Mouse (Mus musculus): ENCODE results near the gene Sbf2. TPM values are rescaled to one million over a fixed set of nuclear protein-coding genes. Genes with fewer than 3 reads are reported as not detected.

The Sbf2 gene
- total and polyA plus RNA-seq, 2 experiments = 7.2 to 19.6 TPM

GRCm38 (mm10) chr7:110347250-110347649 is 267.5 kb downstream of the Sbf2 start:
- TF ChIP-seq POLR2A (IDR thresholded peaks at IDR 0.05; ENCODE audit: extremely low read depth, insufficient read depth, low read length) = no peak
- no peak for TF ChIP-seq CTCF (IDR thresholded peaks at IDR 0.05; ENCODE audit: low read depth, low read length)
- no peak overlapping the region for H3K9ac ChIP-seq (ENCODE audit: low read depth, low read length)
- no peak for DNase-seq (ENCODE audit: extremely low read depth, low read depth, low spot score)
- H3K27me3 ChIP-seq (ENCODE audit: control insufficient read depth, insufficient read depth, low read length) = no peaks in the 10 kb centered on the region
- no peaks in the 10 kb centered on the region for H3K79me2 ChIP-seq (ENCODE audit: control insufficient read depth, insufficient read depth, low read length)
- H3K36me3 ChIP-seq (ENCODE audit: control insufficient read depth, insufficient read depth, low read length) = peaks cover 10% of the 10 kb centered on the region; the same call in 1 of the 2 replicates
- no peak overlapping the region for H3K4me3 ChIP-seq (ENCODE audit: insufficient read depth, low read depth, low read length)
- H3K27ac ChIP-seq (replicated peaks; ENCODE audit: insufficient read depth, low read depth, low read length) = no peak overlapping the region
- no peaks in the 10 kb centered on the region for H3K4me1 ChIP-seq (ENCODE audit: control insufficient read depth, insufficient read depth, low read length)
- 95% methylated on average over 1 of the region's 1 CpGs for WGBS

DNA sequence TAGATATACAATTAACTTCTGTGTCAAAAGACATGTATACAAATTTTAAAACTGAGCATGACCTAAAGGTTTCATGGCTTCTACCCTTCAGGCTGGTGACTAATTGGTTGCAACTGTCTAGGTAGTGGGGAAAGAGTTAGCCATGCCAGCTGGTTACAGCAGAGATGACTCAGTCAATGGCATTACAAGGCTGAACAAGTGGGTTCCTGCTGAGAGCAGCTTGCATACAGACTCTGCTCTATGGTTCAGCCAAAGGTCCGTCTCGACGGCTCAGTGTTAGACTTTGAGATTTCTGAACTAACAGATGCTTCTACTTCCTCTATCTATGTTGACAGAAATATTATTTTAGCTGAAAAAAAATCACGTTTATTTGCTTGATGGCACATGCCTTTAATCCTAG is 277.1 kb downstream of the Sbf2 start:
- 86% methylated on average over 4 of the region's 4 CpGs for WGBS
- Histone ChIP-seq H3K4me3 (ENCODE audit: insufficient read depth, low read depth, low read length) (no peak overlapping the region), H3K4me1 (ENCODE audit: control insufficient read depth, insufficient read depth, low read length) (no peaks in the 10 kb centered on the region), H3K27me3 (ENCODE audit: control insufficient read depth, insufficient read depth, low read length) (no peaks in the 10 kb centered on the region), H3K27ac (replicated peaks; ENCODE audit: insufficient read depth, low read depth, low read length) (no peak overlapping the region), H3K36me3 (ENCODE audit: control insufficient read depth, insufficient read depth, low read length) (peaks cover 16% of the 10 kb centered on the region), H3K9ac (ENCODE audit: low read depth, low read length) (no peak overlapping the region), H3K79me2 (ENCODE audit: control insufficient read depth, insufficient read depth, low read length) (no peaks in the 10 kb centered on the region)
- no peak for DNase-seq (ENCODE audit: extremely low read depth, low read depth, low spot score)
- TF ChIP-seq POLR2A (IDR thresholded peaks at IDR 0.05; ENCODE audit: extremely low read depth, insufficient read depth, low read length) (no peak), CTCF (IDR thresholded peaks at IDR 0.05; ENCODE audit: low read depth, low read length) (no peak)

DNA sequence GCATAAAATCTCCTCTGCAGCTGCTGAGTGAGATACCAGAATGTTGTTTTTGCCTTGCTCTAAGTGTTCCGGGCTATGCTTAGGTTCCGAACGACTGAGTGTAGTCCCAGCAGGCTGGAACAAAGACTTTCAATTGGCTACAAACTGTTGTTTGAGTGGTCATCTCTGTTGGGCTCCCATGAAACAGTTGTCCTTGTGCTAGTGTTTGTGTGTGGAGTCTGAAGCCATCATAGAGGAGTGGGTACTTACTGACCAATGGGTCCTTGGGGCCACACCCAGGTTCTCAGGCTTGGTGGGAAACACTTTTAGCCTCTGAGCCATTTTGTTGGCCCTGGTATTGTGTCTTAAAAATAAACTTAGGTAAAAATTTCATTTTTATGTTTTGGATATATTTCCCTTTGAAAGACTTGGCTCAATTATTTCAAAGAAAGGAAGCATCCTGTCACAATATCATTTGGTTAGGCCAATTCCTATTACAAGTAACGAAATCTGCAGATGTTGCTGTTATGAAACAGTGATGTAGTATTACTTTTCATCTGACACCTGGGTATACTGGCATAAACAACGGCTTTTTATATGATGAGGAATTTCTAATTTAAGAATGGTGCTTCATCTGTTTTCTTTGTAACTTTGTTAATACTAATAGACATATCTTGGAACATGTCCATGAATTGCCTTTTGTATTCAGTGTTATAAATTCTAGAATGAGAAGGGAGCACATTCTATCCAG is 289.2 kb downstream of the Sbf2 start:
- WGBS = 93% methylated on average over 5 of the region's 5 CpGs
- DNase-seq (ENCODE audit: extremely low read depth, low read depth, low spot score) = no peak
- Histone ChIP-seq H3K9ac (ENCODE audit: low read depth, low read length) (no peak overlapping the region), H3K36me3 (ENCODE audit: control insufficient read depth, insufficient read depth, low read length) (peaks cover 35% of the 10 kb centered on the region), H3K27me3 (ENCODE audit: control insufficient read depth, insufficient read depth, low read length) (no peaks in the 10 kb centered on the region), H3K79me2 (ENCODE audit: control insufficient read depth, insufficient read depth, low read length) (no peaks in the 10 kb centered on the region), H3K4me1 (ENCODE audit: control insufficient read depth, insufficient read depth, low read length) (no peaks in the 10 kb centered on the region), H3K27ac (replicated peaks; ENCODE audit: insufficient read depth, low read depth, low read length) (no peak overlapping the region), H3K4me3 (ENCODE audit: insufficient read depth, low read depth, low read length) (no peak overlapping the region)
- TF ChIP-seq POLR2A (IDR thresholded peaks at IDR 0.05; ENCODE audit: extremely low read depth, insufficient read depth, low read length) (no peak), CTCF (IDR thresholded peaks at IDR 0.05; ENCODE audit: low read depth, low read length) (no peak)

- no peak for DNase-seq (ENCODE audit: extremely low read depth, low read depth, low spot score)
- Histone ChIP-seq H3K27me3 (ENCODE audit: control insufficient read depth, insufficient read depth, low read length) (no peaks in the 10 kb centered on the region), H3K9ac (ENCODE audit: low read depth, low read length) (no peak overlapping the region), H3K36me3 (ENCODE audit: control insufficient read depth, insufficient read depth, low read length) (peaks cover 36% of the 10 kb centered on the region), H3K79me2 (ENCODE audit: control insufficient read depth, insufficient read depth, low read length) (no peaks in the 10 kb centered on the region), H3K27ac (replicated peaks; ENCODE audit: insufficient read depth, low read depth, low read length) (no peak overlapping the region), H3K4me3 (ENCODE audit: insufficient read depth, low read depth, low read length) (no peak overlapping the region), H3K4me1 (ENCODE audit: control insufficient read depth, insufficient read depth, low read length) (no peaks in the 10 kb centered on the region)
- TF ChIP-seq POLR2A (IDR thresholded peaks at IDR 0.05; ENCODE audit: extremely low read depth, insufficient read depth, low read length) = no peak
- no peak for TF ChIP-seq CTCF (IDR thresholded peaks at IDR 0.05; ENCODE audit: low read depth, low read length)
- 100% methylated on average over 1 of the region's 1 CpGs for WGBS
Observed at GRCm38 (mm10) chr7:110324852-110325251, 289.9 kb downstream of the Sbf2 start.

GRCm38 (mm10) chr7:110321106-110321505 is 293.6 kb downstream of the Sbf2 start:
- H3K4me1 ChIP-seq (ENCODE audit: control insufficient read depth, insufficient read depth, low read length) = no peaks in the 10 kb centered on the region
- no peak for DNase-seq (ENCODE audit: extremely low read depth, low read depth, low spot score)
- TF ChIP-seq CTCF (IDR thresholded peaks at IDR 0.05; ENCODE audit: low read depth, low read length) (no peak), POLR2A (IDR thresholded peaks at IDR 0.05; ENCODE audit: extremely low read depth, insufficient read depth, low read length) (no peak)
- peaks cover 26% of the 10 kb centered on the region for H3K36me3 ChIP-seq (ENCODE audit: control insufficient read depth, insufficient read depth, low read length)
- no peaks in the 10 kb centered on the region for H3K27me3 ChIP-seq (ENCODE audit: control insufficient read depth, insufficient read depth, low read length)
- H3K4me3 ChIP-seq (ENCODE audit: insufficient read depth, low read depth, low read length) = no peak overlapping the region
- 93% methylated on average over 5 of the region's 5 CpGs for WGBS
- no peak overlapping the region for H3K27ac ChIP-seq (replicated peaks; ENCODE audit: insufficient read depth, low read depth, low read length)
- no peaks in the 10 kb centered on the region for H3K79me2 ChIP-seq (ENCODE audit: control insufficient read depth, insufficient read depth, low read length)
- no peak overlapping the region for H3K9ac ChIP-seq (ENCODE audit: low read depth, low read length)

DNA sequence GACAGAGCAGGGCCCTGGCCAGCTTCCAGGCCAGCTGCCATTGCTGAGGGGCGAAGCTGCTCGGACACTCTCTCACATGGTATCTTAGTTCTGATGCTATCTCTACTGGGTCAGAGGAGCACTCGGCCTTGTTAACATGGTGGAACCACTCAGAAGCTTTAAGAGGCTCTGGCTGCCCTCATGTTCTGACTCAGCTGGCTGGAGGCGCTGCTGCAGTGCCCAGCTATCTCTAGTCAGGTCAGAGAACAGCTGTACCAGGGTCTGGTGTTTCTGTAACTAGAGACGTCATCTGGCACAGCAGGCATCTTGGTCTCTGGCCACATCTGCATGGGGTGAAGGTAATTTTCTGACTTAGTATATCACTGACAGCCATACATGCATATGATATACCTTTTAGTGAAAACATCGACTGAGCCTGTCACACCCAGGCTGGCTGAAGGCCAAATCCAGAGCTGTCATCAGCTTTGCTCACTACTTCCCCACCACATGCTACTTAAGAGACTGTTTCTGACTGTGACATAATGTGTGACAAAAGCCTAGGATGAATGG is 295.7 kb downstream of the Sbf2 start:
- no peaks in the 10 kb centered on the region for H3K79me2 ChIP-seq (ENCODE audit: control insufficient read depth, insufficient read depth, low read length)
- WGBS = 83% methylated on average over 6 of the region's 6 CpGs
- no peak for DNase-seq (ENCODE audit: extremely low read depth, low read depth, low spot score)
- peaks cover 21% of the 10 kb centered on the region for H3K36me3 ChIP-seq (ENCODE audit: control insufficient read depth, insufficient read depth, low read length)
- H3K9ac ChIP-seq (ENCODE audit: low read depth, low read length) = no peak overlapping the region
- H3K27ac ChIP-seq (replicated peaks; ENCODE audit: insufficient read depth, low read depth, low read length) = no peak overlapping the region
- H3K4me1 ChIP-seq (ENCODE audit: control insufficient read depth, insufficient read depth, low read length) = no peaks in the 10 kb centered on the region
- no peaks in the 10 kb centered on the region for H3K27me3 ChIP-seq (ENCODE audit: control insufficient read depth, insufficient read depth, low read length)
- TF ChIP-seq POLR2A (IDR thresholded peaks at IDR 0.05; ENCODE audit: extremely low read depth, insufficient read depth, low read length) = no peak
- no peak for TF ChIP-seq CTCF (IDR thresholded peaks at IDR 0.05; ENCODE audit: low read depth, low read length)
- H3K4me3 ChIP-seq (ENCODE audit: insufficient read depth, low read depth, low read length) = no peak overlapping the region

Measured in liver, adult 2 months (tissue).